Mouse (Mus musculus): ENCODE results near the gene Gm21969.

DNA sequence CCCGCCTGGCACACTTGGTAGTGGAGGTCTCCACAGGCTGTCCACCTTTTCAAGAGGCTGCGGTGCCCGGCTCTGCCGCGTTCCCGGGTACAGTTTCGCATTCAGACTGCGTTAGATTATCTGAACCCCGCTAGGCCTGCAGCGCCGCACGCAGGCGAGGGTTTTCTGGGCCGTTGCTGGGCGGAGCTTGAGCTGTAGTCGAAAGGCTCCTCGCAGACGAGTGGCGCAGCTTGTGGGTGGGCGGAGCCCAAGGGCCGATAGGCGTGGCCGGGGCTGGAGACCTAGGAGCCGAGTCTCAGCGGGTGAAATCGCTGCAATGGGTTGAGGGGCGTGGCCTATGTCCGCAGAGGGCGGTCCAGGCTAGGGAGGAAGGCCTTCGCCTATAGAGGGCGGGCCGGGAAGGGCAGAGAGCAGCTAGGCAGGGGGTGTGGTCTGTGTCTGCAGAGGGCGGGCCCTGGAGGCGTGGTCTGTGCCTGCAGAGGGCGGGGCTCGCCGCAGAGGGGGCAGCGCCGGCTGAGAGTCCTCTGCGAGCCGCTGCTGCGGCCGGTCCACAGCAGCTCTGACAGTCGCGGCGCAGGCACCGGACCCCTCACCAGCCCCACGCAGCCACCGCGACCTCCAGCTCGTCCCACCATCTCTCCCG lies 28.7 kb upstream of the Gm21969 start:
- no peak for TF ChIP-seq CTCF (IDR thresholded peaks at IDR 0.05; ENCODE audit: low read depth, low read length)
- TF ChIP-seq GATA1 (IDR thresholded peaks at IDR 0.05; ENCODE audit: borderline replicate concordance, low read length): no peak
- TF ChIP-seq GATA2 (IDR thresholded peaks at IDR 0.05; ENCODE audit: borderline replicate concordance, low read depth, low read length): no peak
- TF ChIP-seq TAL1 (conservative IDR thresholded peaks at IDR 0.05; ENCODE audit: low read depth, low read length): no peak

Measured in G1E (cell line).